Mouse (Mus musculus) inflammation-experienced regulatory T-cells (primary cell): ENCODE measurements around the gene Olfr1107. TPM values are rescaled to one million over a fixed set of nuclear protein-coding genes. Genes with fewer than 3 reads are reported as not detected.

ENCODE experiments used
- polyA plus RNA-seq, 2 experiments: library from polyadenylated mRNA; unstranded; fragments of 100-300 nt; shearing (Covaris generic); gene quantifications; one replicate each; pipeline ENCODE4 v1.2.1; 2017

Olfr1107 gene
- under 1 TPM in 1 of 2 experiments, not detected in 1; 0.27 TPM for polyA plus RNA-seq

DNA sequence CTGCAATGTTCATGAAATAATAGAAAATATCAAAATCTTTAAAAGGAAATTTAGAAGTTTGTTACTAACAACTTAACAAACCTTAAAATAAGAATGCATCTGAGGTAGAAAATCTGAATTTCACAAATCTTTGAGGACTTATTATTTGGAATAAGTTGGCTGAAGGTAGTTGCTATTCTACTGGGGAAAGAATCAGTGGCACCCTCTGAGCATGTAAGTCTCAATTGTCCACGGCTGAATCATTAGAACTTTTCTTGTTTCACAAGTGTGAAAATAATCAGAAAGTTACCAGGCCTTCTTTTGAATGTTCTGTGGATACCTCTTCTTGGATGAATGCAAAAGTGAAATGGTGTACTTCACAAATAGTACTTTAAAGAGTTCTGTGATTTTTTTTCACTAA is at the start of gene Olfr1107:
TSS of gene Olfr1107 (minus strand) at position 101 of the 400 bp plus-strand sequence.

DNA sequence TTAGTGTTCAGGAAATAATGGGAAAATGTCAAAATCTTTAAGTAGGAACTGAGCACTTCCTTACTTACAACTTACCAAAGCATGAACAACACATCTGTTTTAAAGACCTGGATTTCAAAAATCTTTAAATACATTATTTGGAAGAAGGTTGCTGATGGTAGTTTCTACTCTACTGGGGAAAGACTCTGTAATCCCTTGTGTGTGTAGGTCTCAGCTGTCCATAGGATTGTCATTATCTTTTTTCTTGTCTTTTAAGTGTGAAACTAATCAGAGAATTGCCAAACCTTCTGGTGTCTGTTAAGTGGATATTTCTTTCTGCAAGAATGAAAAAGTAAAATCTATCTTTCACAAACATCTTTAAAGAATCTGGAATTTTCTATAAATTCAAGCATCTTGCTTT is 38.9 kb upstream of the Olfr1107 start, which contains the start of gene Olfr259:
TSS of gene Olfr259 (minus strand) at position 101 of the 400 bp plus-strand sequence.

DNA sequence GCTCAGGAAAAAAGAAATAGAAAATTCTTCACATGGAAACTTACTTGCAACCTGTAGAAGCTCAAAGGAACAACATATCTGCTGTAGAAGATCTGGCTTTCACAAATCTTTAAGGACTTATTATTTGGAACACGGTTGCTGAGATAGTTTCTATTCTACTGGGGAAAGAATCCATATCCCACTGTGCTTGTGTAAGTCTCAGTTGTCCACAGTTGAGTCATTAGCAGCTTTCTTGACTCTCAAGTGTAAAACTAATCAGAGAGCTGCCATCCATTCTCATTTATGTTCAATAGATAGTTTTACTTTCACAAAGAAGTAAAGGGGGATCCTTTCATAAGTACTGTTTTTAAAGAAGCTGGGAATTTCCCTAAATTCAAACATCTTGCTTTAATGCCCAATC is 20.3 kb upstream of the Olfr1107 start, which contains the start of gene Olfr1109:
TSS of gene Olfr1109 (minus strand) at position 101 of the 400 bp plus-strand sequence.

DNA sequence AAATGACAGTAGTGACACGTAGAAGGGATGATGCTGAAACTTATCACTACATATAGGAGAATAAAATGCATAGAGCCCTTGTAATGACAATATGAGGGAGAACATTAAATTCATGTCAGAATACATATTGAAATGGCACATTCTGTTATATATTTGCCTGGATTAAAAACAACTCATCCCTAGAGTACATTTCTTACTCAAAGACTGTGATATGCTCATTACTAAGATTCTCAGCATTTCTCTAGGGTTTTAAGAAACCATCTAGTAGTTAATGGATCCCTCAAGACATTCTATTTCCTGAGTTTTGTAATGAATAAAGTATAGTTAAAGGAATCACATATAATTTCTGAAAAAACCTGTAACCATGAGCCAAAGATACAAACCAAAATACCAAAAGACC is 23.4 kb downstream of the Olfr1107 start, which contains the start of gene Olfr1106:
TSS of gene Olfr1106 (minus strand) at position 101 of the 400 bp plus-strand sequence.

DNA sequence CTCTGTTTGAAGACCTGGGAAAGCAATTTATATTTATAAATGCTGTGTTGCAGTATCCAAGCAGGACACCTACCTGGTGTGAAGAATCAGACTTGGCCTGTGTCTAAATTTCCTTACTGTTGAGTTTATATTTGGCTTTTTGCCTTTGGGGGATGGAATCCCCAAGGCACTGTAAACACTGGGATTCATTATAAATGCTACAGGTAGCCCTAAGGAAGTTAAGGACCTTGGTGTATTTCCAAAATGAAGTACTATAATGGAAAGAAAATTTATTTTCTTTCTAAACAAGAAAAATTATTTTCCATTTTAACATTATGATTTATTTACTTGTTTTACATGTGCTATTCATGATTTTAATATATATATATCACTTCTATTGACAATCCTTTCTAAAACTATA is 39.2 kb downstream of the Olfr1107 start, which contains the start of gene Olfr1105:
TSS of gene Olfr1105 (minus strand) at position 101 of the 400 bp plus-strand sequence.

DNA sequence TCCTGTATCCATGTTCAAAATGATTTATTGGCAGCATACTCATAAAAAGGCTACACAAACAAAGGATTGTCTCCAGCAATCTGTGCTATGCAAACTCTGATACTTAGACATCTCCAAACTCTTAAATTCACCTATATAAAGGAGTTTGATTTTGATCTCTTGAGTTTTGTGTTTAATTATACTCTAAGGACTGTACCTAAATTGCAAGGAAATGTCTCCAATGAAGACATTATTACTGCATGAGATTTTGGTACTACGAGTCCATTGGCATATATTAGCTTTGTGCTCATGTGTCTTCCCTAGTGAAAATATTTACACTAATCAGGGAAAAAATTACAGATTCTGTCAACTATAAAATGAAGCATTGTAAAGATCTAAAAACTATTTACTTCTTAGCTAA is 48.6 kb downstream of the Olfr1107 start, which contains the start of gene Olfr1104:
TSS of gene Olfr1104 (minus strand) at position 101 of the 400 bp plus-strand sequence.

Other genes starting within 250 kb of the Olfr1107 start
- not detected for gene Olfr1095, start 224.1 kb downstream of the Olfr1107 start, polyA plus RNA-seq
- under 1 TPM in 1 of 2 experiments, not detected in 1; 0.06 TPM for gene Gm13723, start 201.0 kb downstream of the Olfr1107 start, polyA plus RNA-seq
- under 1 TPM in 1 of 2 experiments, not detected in 1; 0.07 TPM for gene Olfr1097, start 183.6 kb downstream of the Olfr1107 start, polyA plus RNA-seq
- gene Olfr1098, start 151.3 kb downstream of the Olfr1107 start, polyA plus RNA-seq, result under 1 TPM in 1 of 2 experiments, not detected in 1; 0.36 TPM
- gene Olfr1099, start 115.1 kb downstream of the Olfr1107 start, polyA plus RNA-seq, result not detected
- not detected for gene Olfr1100, start 95.9 kb downstream of the Olfr1107 start, polyA plus RNA-seq
- gene Olfr1101, start 84.6 kb downstream of the Olfr1107 start, polyA plus RNA-seq, result not detected
- gene Olfr1102, start 77.4 kb downstream of the Olfr1107 start, polyA plus RNA-seq, result under 1 TPM in 1 of 2 experiments, not detected in 1; 0.62 TPM
- not detected for gene Olfr1104, start 48.7 kb downstream of the Olfr1107 start, polyA plus RNA-seq
- under 1 TPM; 0.07 to 0.67 TPM for gene Olfr1105, start 39.3 kb downstream of the Olfr1107 start, polyA plus RNA-seq
- not detected for gene Olfr1106, start 23.5 kb downstream of the Olfr1107 start, polyA plus RNA-seq
- gene Olfr1109, start 20.2 kb upstream of the Olfr1107 start, polyA plus RNA-seq, result under 1 TPM; 0.11 to 0.34 TPM
- gene Olfr259, start 38.8 kb upstream of the Olfr1107 start, polyA plus RNA-seq, result not detected
- gene Olfr1110, start 64.5 kb upstream of the Olfr1107 start, polyA plus RNA-seq, result not detected
- not detected for gene Olfr1111, start 76.8 kb upstream of the Olfr1107 start, polyA plus RNA-seq
- not detected for gene Olfr1112, start 112.0 kb upstream of the Olfr1107 start, polyA plus RNA-seq
- not detected for gene Olfr1113, start 133.2 kb upstream of the Olfr1107 start, polyA plus RNA-seq
- not detected for gene Olfr1115, start 172.2 kb upstream of the Olfr1107 start, polyA plus RNA-seq
- gene Olfr1116, start 191.7 kb upstream of the Olfr1107 start, polyA plus RNA-seq, result under 1 TPM; 0.06 to 0.15 TPM
- not detected for gene Olfr1118, start 231.8 kb upstream of the Olfr1107 start, polyA plus RNA-seq